Mouse (Mus musculus): ENCODE measurements around the gene Isg20.

- TF ChIP-seq CTCF (conservative IDR thresholded peaks at IDR 0.05; ENCODE audit: insufficient read depth, insufficient read length, low read depth, low read length) (no peak), POLR2A (IDR thresholded peaks at IDR 0.05; ENCODE audit: low read depth, low read length) (no peak)
Measured at GRCm38 (mm10) chr7:78893917-78894316, 19.3 kb upstream of the Isg20 start.

All from kidney, adult 2 months (tissue).